Mouse (Mus musculus): Measurements from ENCODE around the gene Pick1. TPM values are rescaled to one million over a fixed set of nuclear protein-coding genes. Genes with fewer than 3 reads are reported as not detected.

Gene Pick1
- polyA plus RNA-seq, 1 experiment = 76.8 TPM

DNA sequence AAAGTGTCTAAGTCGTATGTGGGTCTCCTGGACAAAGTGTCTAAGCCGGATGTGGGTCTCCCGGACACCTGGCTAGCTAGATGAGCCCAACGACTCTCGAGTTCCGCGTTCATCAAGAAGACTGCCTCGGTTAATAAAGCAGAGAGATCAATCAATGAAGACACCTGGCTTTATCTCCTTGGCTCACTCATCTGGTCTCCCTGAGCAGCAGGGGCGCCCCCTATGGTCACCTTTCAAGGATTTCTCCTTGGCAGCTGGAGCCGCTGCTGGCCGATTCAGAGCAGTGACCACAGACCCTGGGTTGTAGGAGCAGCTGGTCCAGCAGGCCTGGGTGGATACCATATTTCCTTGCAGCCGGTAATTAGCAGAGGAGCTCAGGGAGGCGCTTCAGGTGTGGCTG, 33.4 kb downstream of the Pick1 start:
- Histone ChIP-seq H3K27ac (ENCODE audit: control insufficient read depth, insufficient read depth, low read depth, low read length) (no peak overlapping the region), H3K36me3 (ENCODE audit: control insufficient read depth, insufficient read depth, low read length) (no peaks in the 10 kb centered on the region), H3K4me1 (ENCODE audit: control insufficient read depth, insufficient read depth, low read length) (peaks cover 12% of the 10 kb centered on the region), H3K27me3 (ENCODE audit: control insufficient read depth, insufficient read depth, low read length) (peaks cover 2% of the 10 kb centered on the region; the same call in 1 of the 2 replicates), H3K4me3 (ENCODE audit: control insufficient read depth, low read depth, low read length) (no peak overlapping the region)
- TF ChIP-seq POLR2A (IDR thresholded peaks at IDR 0.05; ENCODE audit: control insufficient read depth, low read depth, low read length) (no peak), CTCF (IDR thresholded peaks at IDR 0.05; ENCODE audit: control insufficient read depth, insufficient read depth, insufficient replicate concordance, low read depth, low read length) (no peak)

DNA sequence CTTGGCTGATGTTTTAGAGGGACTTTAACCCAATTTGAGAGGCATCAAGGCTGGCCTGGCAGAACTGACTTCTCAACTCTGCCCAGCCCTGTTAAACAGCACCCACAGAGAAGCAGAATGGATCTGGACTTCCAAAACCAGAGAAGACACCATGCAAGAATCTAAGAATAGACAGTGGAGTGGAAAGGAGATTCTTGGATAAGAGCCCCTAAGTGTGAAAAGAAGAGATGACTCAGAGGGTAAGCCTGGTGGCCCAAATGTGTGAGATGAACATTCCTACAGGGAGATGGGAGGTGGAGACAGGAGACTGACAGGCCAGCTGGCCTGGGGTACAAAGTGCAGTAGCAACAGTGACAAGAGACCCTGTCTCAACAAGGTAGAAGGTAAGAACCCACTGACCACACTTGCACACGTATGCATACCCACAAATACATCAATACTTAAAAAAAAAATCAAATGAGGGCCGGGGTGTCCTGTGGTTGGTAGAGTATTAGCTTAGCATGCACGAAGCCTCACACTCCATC, 33.9 kb downstream of the Pick1 start:
- peaks cover 12% of the 10 kb centered on the region for H3K4me1 ChIP-seq (ENCODE audit: control insufficient read depth, insufficient read depth, low read length)
- H3K4me3 ChIP-seq (ENCODE audit: control insufficient read depth, low read depth, low read length) = no peak overlapping the region
- no peaks in the 10 kb centered on the region for H3K36me3 ChIP-seq (ENCODE audit: control insufficient read depth, insufficient read depth, low read length)
- no peak overlapping the region for H3K27ac ChIP-seq (ENCODE audit: control insufficient read depth, insufficient read depth, low read depth, low read length)
- H3K27me3 ChIP-seq (ENCODE audit: control insufficient read depth, insufficient read depth, low read length) = peaks cover 2% of the 10 kb centered on the region; the same call in 1 of the 2 replicates
- no peak for TF ChIP-seq CTCF (IDR thresholded peaks at IDR 0.05; ENCODE audit: control insufficient read depth, insufficient read depth, insufficient replicate concordance, low read depth, low read length)
- TF ChIP-seq POLR2A (IDR thresholded peaks at IDR 0.05; ENCODE audit: control insufficient read depth, low read depth, low read length) = no peak

DNA sequence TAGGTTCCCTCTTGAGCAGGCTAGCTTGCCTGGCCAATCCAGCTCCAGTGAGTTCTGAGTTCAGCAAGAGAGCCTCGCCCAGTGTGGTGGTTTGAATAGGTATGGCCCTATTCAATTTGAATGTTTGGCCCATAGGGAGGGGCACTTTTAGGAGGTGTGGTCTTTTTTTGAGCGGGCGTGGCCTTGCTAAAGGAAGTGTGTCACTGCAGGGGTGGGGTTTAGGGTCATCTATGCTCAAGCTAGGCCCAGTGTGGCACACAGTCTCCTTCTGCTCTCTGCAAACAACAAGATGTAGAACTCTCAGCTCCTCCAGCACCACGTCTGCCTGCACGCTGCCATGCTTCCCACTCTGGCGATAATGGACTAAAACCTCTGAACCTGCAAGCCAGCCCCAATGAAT, 34.8 kb downstream of the Pick1 start:
- TF ChIP-seq CTCF (IDR thresholded peaks at IDR 0.05; ENCODE audit: control insufficient read depth, insufficient read depth, insufficient replicate concordance, low read depth, low read length) (no peak), POLR2A (IDR thresholded peaks at IDR 0.05; ENCODE audit: control insufficient read depth, low read depth, low read length) (no peak)
- H3K27ac ChIP-seq (ENCODE audit: control insufficient read depth, insufficient read depth, low read depth, low read length) = no peak overlapping the region
- H3K4me3 ChIP-seq (ENCODE audit: control insufficient read depth, low read depth, low read length) = no peak overlapping the region
- no peaks in the 10 kb centered on the region for H3K36me3 ChIP-seq (ENCODE audit: control insufficient read depth, insufficient read depth, low read length)
- H3K4me1 ChIP-seq (ENCODE audit: control insufficient read depth, insufficient read depth, low read length) = peaks cover 10% of the 10 kb centered on the region
- peaks cover 2% of the 10 kb centered on the region; the same call in 1 of the 2 replicates for H3K27me3 ChIP-seq (ENCODE audit: control insufficient read depth, insufficient read depth, low read length)

DNA sequence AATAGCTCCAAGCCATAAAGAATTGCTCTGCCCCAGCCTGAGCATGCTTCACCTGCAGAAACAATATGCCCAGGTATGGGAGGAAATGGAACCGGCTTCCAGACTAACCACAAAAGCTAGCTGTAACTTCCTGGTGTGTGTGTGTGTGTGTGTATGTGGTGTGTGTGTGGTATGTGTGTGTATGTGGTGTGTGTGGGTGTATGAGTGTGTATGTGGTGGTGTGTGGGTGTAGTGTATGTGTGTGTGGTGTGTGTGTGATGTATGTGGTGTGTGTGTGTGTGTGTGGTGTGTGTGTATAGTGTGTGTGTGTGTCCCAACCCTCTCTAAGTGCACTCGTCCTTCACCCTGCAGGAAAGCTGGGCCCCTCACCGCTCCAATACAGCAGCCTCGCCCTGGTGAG, 36.4 kb downstream of the Pick1 start:
- TF ChIP-seq CTCF (IDR thresholded peaks at IDR 0.05; ENCODE audit: control insufficient read depth, insufficient read depth, insufficient replicate concordance, low read depth, low read length) (no peak), POLR2A (IDR thresholded peaks at IDR 0.05; ENCODE audit: control insufficient read depth, low read depth, low read length) (no peak)
- H3K27me3 ChIP-seq (ENCODE audit: control insufficient read depth, insufficient read depth, low read length) = peaks cover 2% of the 10 kb centered on the region; the same call in 1 of the 2 replicates

DNA sequence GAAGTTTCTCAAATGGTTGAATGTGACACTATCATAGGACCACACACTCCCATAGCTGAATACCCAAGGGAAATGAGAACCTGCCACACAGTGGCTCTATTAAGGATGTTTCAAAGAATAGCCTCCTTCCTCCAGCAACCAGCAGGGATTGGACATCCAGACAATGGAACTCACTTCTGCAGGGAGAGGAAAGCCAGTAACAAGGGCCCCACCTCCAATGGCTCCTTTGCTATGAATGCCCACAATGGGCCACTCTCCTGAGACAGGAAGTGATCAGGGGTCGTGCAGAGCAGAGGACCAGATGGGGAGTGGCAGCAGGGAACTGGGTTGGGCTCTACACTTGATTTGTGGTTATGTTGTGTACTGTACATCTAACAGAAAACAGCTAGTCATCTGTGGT, 39.5 kb downstream of the Pick1 start:
- H3K4me1 ChIP-seq (ENCODE audit: control insufficient read depth, insufficient read depth, low read length) = peaks cover 16% of the 10 kb centered on the region
- no peaks in the 10 kb centered on the region for H3K36me3 ChIP-seq (ENCODE audit: control insufficient read depth, insufficient read depth, low read length)
- H3K27ac ChIP-seq (ENCODE audit: control insufficient read depth, insufficient read depth, low read depth, low read length) = no peak overlapping the region
- H3K4me3 ChIP-seq (ENCODE audit: control insufficient read depth, low read depth, low read length) = no peak overlapping the region
- H3K27me3 ChIP-seq (ENCODE audit: control insufficient read depth, insufficient read depth, low read length) = no peaks in the 10 kb centered on the region
- no peak for TF ChIP-seq POLR2A (IDR thresholded peaks at IDR 0.05; ENCODE audit: control insufficient read depth, low read depth, low read length)
- TF ChIP-seq CTCF (IDR thresholded peaks at IDR 0.05; ENCODE audit: control insufficient read depth, insufficient read depth, insufficient replicate concordance, low read depth, low read length) = no peak

More for the DNA sequence above, 36.4 kb downstream of the Pick1 start:
- Histone ChIP-seq H3K27ac (ENCODE audit: control insufficient read depth, insufficient read depth, low read depth, low read length) (no peak overlapping the region), H3K36me3 (ENCODE audit: control insufficient read depth, insufficient read depth, low read length) (no peaks in the 10 kb centered on the region), H3K4me1 (ENCODE audit: control insufficient read depth, insufficient read depth, low read length) (peaks cover 13% of the 10 kb centered on the region), H3K4me3 (ENCODE audit: control insufficient read depth, low read depth, low read length) (no peak overlapping the region)

DNA sequence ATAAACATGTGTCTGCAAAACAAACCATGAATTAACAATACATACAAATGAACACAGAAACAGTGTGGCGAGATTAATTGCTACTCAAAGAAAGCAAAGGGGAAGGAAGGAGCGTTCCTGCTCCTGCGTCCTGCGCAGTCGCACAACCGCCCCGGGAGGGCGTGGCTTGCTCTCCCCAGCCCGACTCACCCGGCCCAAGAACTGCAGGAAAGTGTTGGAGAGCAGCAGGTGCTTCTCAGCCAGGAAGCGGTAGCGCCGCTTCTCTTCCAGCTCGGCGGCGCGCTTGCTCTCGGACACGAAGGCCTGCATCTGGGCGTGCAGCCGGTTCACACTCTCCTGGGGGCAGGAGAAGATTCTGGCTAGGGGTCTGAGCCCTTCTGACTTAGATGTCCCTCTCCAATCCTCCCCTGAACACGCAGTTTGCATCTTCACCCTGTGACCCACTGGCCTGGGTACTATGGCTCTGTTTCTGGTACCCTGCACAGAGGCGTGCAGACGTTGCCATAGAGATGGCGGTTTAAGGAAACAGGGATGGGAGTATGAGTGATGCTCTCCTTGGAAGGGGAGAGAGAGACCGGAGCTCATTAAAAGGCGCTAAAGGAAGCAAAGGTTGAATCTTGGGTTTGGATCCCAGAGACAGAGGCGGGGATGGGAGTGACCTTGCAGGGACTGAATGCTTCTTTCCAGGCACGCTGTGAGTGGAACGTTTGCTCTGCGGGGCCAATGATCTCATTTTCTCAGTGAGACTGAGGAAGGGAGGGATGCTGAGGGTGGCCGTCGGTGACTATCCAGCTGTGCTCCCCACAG, 41.5 kb downstream of the Pick1 start:
- Histone ChIP-seq H3K27me3 (ENCODE audit: control insufficient read depth, insufficient read depth, low read length) (no peaks in the 10 kb centered on the region), H3K36me3 (ENCODE audit: control insufficient read depth, insufficient read depth, low read length) (no peaks in the 10 kb centered on the region), H3K4me3 (ENCODE audit: control insufficient read depth, low read depth, low read length) (peak overlapping the region; percentile 60), H3K4me1 (ENCODE audit: control insufficient read depth, insufficient read depth, low read length) (peaks cover 16% of the 10 kb centered on the region), H3K27ac (ENCODE audit: control insufficient read depth, insufficient read depth, low read depth, low read length) (no peak overlapping the region)
- TF ChIP-seq CTCF (IDR thresholded peaks at IDR 0.05; ENCODE audit: control insufficient read depth, insufficient read depth, insufficient replicate concordance, low read depth, low read length) (no peak; the same call in 1 of the 2 replicates), POLR2A (IDR thresholded peaks at IDR 0.05; ENCODE audit: control insufficient read depth, low read depth, low read length) (no peak)

DNA sequence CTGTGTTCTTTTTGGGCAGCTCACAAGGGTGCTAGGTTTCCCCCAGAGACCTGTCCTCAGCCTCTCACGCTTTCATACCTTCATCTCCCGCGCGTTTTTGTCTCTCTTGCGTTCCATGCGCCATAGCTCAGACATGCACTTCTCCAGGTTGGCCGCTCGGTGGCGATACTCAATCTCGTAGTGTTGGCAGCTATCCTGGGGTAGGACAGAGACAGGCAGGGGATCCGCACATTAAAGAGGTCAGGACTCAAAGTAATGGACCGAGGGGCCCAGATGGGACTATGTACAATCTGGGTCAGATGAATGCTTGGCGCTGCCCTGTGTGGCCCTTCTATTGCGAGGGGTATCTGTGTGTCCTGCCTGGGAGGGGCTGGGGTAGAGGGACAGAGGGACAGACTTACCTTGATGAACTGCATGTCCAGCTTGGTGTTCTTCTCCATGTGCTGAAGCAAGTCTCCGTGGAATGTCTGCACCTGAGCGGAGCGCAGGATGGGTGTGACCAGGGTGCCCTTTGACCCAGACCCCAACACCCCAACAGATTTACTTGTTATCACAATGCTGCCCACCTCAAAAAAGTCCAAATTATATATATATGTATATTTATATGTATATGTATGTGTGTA, 42.3 kb downstream of the Pick1 start:
- TF ChIP-seq CTCF (IDR thresholded peaks at IDR 0.05; ENCODE audit: control insufficient read depth, insufficient read depth, insufficient replicate concordance, low read depth, low read length) = peak; percentile 74; the same call in 1 of the 2 replicates
- TF ChIP-seq POLR2A (IDR thresholded peaks at IDR 0.05; ENCODE audit: control insufficient read depth, low read depth, low read length) = no peak
- Histone ChIP-seq H3K4me1 (ENCODE audit: control insufficient read depth, insufficient read depth, low read length) (peaks cover 16% of the 10 kb centered on the region), H3K27ac (ENCODE audit: control insufficient read depth, insufficient read depth, low read depth, low read length) (no peak overlapping the region), H3K4me3 (ENCODE audit: control insufficient read depth, low read depth, low read length) (peak overlapping the region; percentile 60; the same call in 1 of the 2 replicates), H3K36me3 (ENCODE audit: control insufficient read depth, insufficient read depth, low read length) (no peaks in the 10 kb centered on the region), H3K27me3 (ENCODE audit: control insufficient read depth, insufficient read depth, low read length) (no peaks in the 10 kb centered on the region)

All from testis, adult 2 months (tissue).